Mouse (Mus musculus): ENCODE data around the gene Bean1. TPM values are rescaled to one million over a fixed set of nuclear protein-coding genes. Genes with fewer than 3 reads are reported as not detected.
"Not testable (repeated sequence)": the region's sequence is repeated elsewhere in the genome, so short reads cannot be mapped to it uniquely, and the experiment has no call there.

Gene Bean1
- polyA plus RNA-seq, 1 experiment from 2014 or later = 1.6 TPM

GRCm38 (mm10) chr8:104248276-104248675, 78.0 kb downstream of the Bean1 start, which contains the start of gene Tk2:
Gene Tk2, minus strand, starts transcription at chr8:104248558.
- Histone ChIP-seq H3K9ac (replicated peaks) (peak within 1 kb of the TSS; percentile 82), H3K36me3 (peaks cover 14% of the 10 kb centered on the region; the same call in 1 of the 2 replicates), H3K27ac (replicated peaks) (no peak within 1 kb of the TSS), H3K4me3 (peak within 1 kb of the TSS; percentile 74), H3K4me2 (replicated peaks) (peak within 1 kb of the TSS; percentile 65), H3K27me3 (no peaks in the 10 kb centered on the region), H3K9me3 (no peaks in the 10 kb centered on the region), H3K4me1 (peaks cover 22% of the 10 kb centered on the region)
- ATAC-seq (ENCODE audit: low FRiP score, low read depth) = peak; percentile 89
- under 1% methylated on average over 26 of the region's 28 CpGs for WGBS

GRCm38 (mm10) chr8:104249442-104249996, 79.3 kb downstream of the Bean1 start:
- WGBS = 87% methylated on average over 7 of the region's 7 CpGs
- H3K9me3 ChIP-seq = no peaks in the 10 kb centered on the region
- ATAC-seq (ENCODE audit: low FRiP score, low read depth) = no peak
- H3K27ac ChIP-seq (replicated peaks) = no peak overlapping the region
- no peak overlapping the region for H3K4me2 ChIP-seq (replicated peaks)
- H3K27me3 ChIP-seq = no peaks in the 10 kb centered on the region
- no peak overlapping the region for H3K4me3 ChIP-seq
- 0 out of 2 replicates have a peak, but pooled peaks cover 6% of the 10 kb centered on the region for H3K36me3 ChIP-seq
- H3K4me1 ChIP-seq = peaks cover 22% of the 10 kb centered on the region
- H3K9ac ChIP-seq (replicated peaks) = no peak overlapping the region

GRCm38 (mm10) chr8:104250439-104251367, 80.5 kb downstream of the Bean1 start, which contains the start of gene Cklf:
Gene Cklf, plus strand, starts transcription at chr8:104250861.
- peaks cover 22% of the 10 kb centered on the region for H3K4me1 ChIP-seq
- peak within 1 kb of the TSS; percentile 68 for H3K27ac ChIP-seq (replicated peaks)

GRCm38 (mm10) chr8:104251461-104251860, 81.2 kb downstream of the Bean1 start:
- Histone ChIP-seq H3K4me3 (peak overlapping the region; percentile 68), H3K36me3 (no peaks in the 10 kb centered on the region), H3K4me1 (peaks cover 22% of the 10 kb centered on the region), H3K4me2 (replicated peaks) (peak overlapping the region; percentile 74), H3K9ac (replicated peaks) (peak overlapping the region; percentile 69), H3K27ac (replicated peaks) (no peak overlapping the region), H3K27me3 (no peaks in the 10 kb centered on the region), H3K9me3 (no peaks in the 10 kb centered on the region)
- WGBS = 0% methylated on average over 7 of the region's 7 CpGs
- 0 out of 2 replicates have a peak, but pooled peaks have one; percentile 10 for ATAC-seq (ENCODE audit: low FRiP score, low read depth)

More at GRCm38 (mm10) chr8:104250439-104251367, 80.5 kb downstream of the Bean1 start, which contains the start of gene Cklf:
- H3K27me3 ChIP-seq = no peaks in the 10 kb centered on the region
- no peaks in the 10 kb centered on the region for H3K36me3 ChIP-seq
- peak within 1 kb of the TSS; percentile 74 for H3K4me2 ChIP-seq (replicated peaks)
- H3K9me3 ChIP-seq = no peaks in the 10 kb centered on the region
- peak within 1 kb of the TSS; percentile 68 for H3K4me3 ChIP-seq
- ATAC-seq (ENCODE audit: low FRiP score, low read depth) = peak; percentile 89
- H3K9ac ChIP-seq (replicated peaks) = peak within 1 kb of the TSS; percentile 69
- WGBS = 4% methylated on average over 41 of the region's 41 CpGs

GRCm38 (mm10) chr8:104253016-104253415, 82.8 kb downstream of the Bean1 start:
- Histone ChIP-seq H3K4me2 (replicated peaks) (no peak overlapping the region), H3K27me3 (no peaks in the 10 kb centered on the region), H3K9ac (replicated peaks) (no peak overlapping the region), H3K9me3 (no peaks in the 10 kb centered on the region), H3K4me3 (no peak overlapping the region), H3K4me1 (peaks cover 8% of the 10 kb centered on the region), H3K27ac (replicated peaks) (no peak overlapping the region), H3K36me3 (peaks cover 9% of the 10 kb centered on the region)
- 92% methylated on average over 3 of the region's 3 CpGs for WGBS
- ATAC-seq (ENCODE audit: low FRiP score, low read depth) = no peak

- H3K27me3 ChIP-seq; H3K9ac ChIP-seq (replicated peaks); H3K9me3 ChIP-seq; H3K4me2 ChIP-seq (replicated peaks); H3K4me1 ChIP-seq; ATAC-seq (ENCODE audit: low FRiP score, low read depth); H3K27ac ChIP-seq (replicated peaks); H3K4me3 ChIP-seq: not testable (repeated sequence)
- H3K36me3 ChIP-seq = peaks cover 49% of the 10 kb centered on the region
- WGBS = 94% methylated on average over 5 of the region's 5 CpGs
Measured at GRCm38 (mm10) chr8:104261802-104262201, 91.6 kb downstream of the Bean1 start.

GRCm38 (mm10) chr8:104264271-104264935, 94.2 kb downstream of the Bean1 start:
- not testable (repeated sequence) for H3K4me3 ChIP-seq; H3K4me2 ChIP-seq (replicated peaks); H3K4me1 ChIP-seq; H3K9me3 ChIP-seq; H3K9ac ChIP-seq (replicated peaks); ATAC-seq (ENCODE audit: low FRiP score, low read depth); H3K27ac ChIP-seq (replicated peaks); H3K27me3 ChIP-seq
- WGBS = 96% methylated on average over 22 of the region's 22 CpGs
- H3K36me3 ChIP-seq = peaks cover 26% of the 10 kb centered on the region

- no peaks in the 10 kb centered on the region for H3K9me3 ChIP-seq
- peaks cover 14% of the 10 kb centered on the region for H3K36me3 ChIP-seq
- ATAC-seq (ENCODE audit: low FRiP score, low read depth) = no peak
- H3K27me3 ChIP-seq = no peaks in the 10 kb centered on the region
- H3K9ac ChIP-seq (replicated peaks) = no peak overlapping the region
- H3K4me3 ChIP-seq = no peak overlapping the region
- H3K4me2 ChIP-seq (replicated peaks) = no peak overlapping the region
- H3K4me1 ChIP-seq = no peaks in the 10 kb centered on the region
- H3K27ac ChIP-seq (replicated peaks) = no peak overlapping the region
Measured at GRCm38 (mm10) chr8:104268368-104268767, 98.1 kb downstream of the Bean1 start.

Other genes starting within 250 kb of the Bean1 start
- 14.0 and 16.5 TPM in 2 replicates for gene Cdh5, start 68.8 kb upstream of the Bean1 start, polyA plus RNA-seq (2016; fragmentation: Nextera tagmentation; extraction: Ambion mirVana)
- 38.2 and 42.5 TPM in 2 replicates for gene Tk2, start 78.1 kb downstream of the Bean1 start, polyA plus RNA-seq (2016; fragmentation: Nextera tagmentation; extraction: Ambion mirVana)
- gene Cklf, start 80.4 kb downstream of the Bean1 start, polyA plus RNA-seq (2016; fragmentation: Nextera tagmentation; extraction: Ambion mirVana) = 35.4 and 37.7 TPM in 2 replicates
- gene Cmtm2a, start 122.7 kb downstream of the Bean1 start, polyA plus RNA-seq (2016; fragmentation: Nextera tagmentation; extraction: Ambion mirVana) = not detected in 2 replicates
- gene Gm45711, start 139.6 kb downstream of the Bean1 start, polyA plus RNA-seq (2016; fragmentation: Nextera tagmentation; extraction: Ambion mirVana) = not detected in 2 replicates
- not detected in 2 replicates for gene Cmtm1, start 139.7 kb downstream of the Bean1 start, polyA plus RNA-seq (2016; fragmentation: Nextera tagmentation; extraction: Ambion mirVana)
- not detected in 2 replicates for gene Gm11020, start 151.1 kb downstream of the Bean1 start, polyA plus RNA-seq (2016; fragmentation: Nextera tagmentation; extraction: Ambion mirVana)
- not detected in 2 replicates for gene Cmtm2b, start 151.8 kb downstream of the Bean1 start, polyA plus RNA-seq (2016; fragmentation: Nextera tagmentation; extraction: Ambion mirVana)
- 54.8 and 69.4 TPM in 2 replicates for gene Cmtm3, start 169.0 kb downstream of the Bean1 start, polyA plus RNA-seq (2016; fragmentation: Nextera tagmentation; extraction: Ambion mirVana)
- 2.0 and 2.5 TPM in 2 replicates for gene Cmtm4, start 225.4 kb downstream of the Bean1 start, polyA plus RNA-seq (2016; fragmentation: Nextera tagmentation; extraction: Ambion mirVana)